Mouse (Mus musculus) C2C12 (cell line): ENCODE results near the gene Orm2. TPM values are rescaled to one million over a fixed set of nuclear protein-coding genes. Genes with fewer than 3 reads are reported as not detected.

Experiments
- H3K27me3 ChIP-seq: one replicate; pipeline ENCODE4 v1.6.1; 2011; ENCODE audit not compliant: control insufficient read depth, insufficient read depth, insufficient read length
- H3K36me3 ChIP-seq: one replicate; pipeline ENCODE4 v1.6.1; 2011; ENCODE audit not compliant: control insufficient read depth, insufficient read depth
- H3K4me3 ChIP-seq: one replicate; pipeline ENCODE4 v1.5.1; 2011; ENCODE audit warnings: mild to moderate bottlenecking, control low read depth; ENCODE audit not compliant: poor library complexity, insufficient read depth, severe bottlenecking
- H3K79me2 ChIP-seq: one replicate; pipeline ENCODE4 v1.6.1; 2011; ENCODE audit not compliant: control insufficient read depth, insufficient read depth
- H3K79me3 ChIP-seq: one replicate; pipeline ENCODE4 v1.6.1; 2011; ENCODE audit warnings: low read depth, control low read depth
- H3ac ChIP-seq: one replicate; pipeline ENCODE3; 2011; ENCODE audit warnings: low read depth; ENCODE audit not compliant: control insufficient read depth, insufficient read length
- CEBPB ChIP-seq: IDR thresholded peaks from one replicate; pipeline ENCODE4 v1.6.1; 2011; ENCODE audit warnings: low read depth, mild to moderate bottlenecking, control low read depth, moderate library complexity
- CTCF ChIP-seq: IDR thresholded peaks from one replicate; pipeline ENCODE4 v1.5.1; 2011; ENCODE audit not compliant: control insufficient read depth, insufficient read depth, insufficient read length
- FOSL1 ChIP-seq: IDR thresholded peaks from one replicate; pipeline ENCODE4 v1.8.0; 2011; ENCODE audit warnings: mild to moderate bottlenecking, low read length; ENCODE audit not compliant: poor library complexity, insufficient read depth, severe bottlenecking
- MAX ChIP-seq: IDR thresholded peaks from one replicate; pipeline ENCODE4 v1.6.1; 2011; ENCODE audit warnings: mild to moderate bottlenecking, control low read depth
- MYOD1 ChIP-seq: IDR thresholded peaks from one replicate; pipeline ENCODE4 v1.6.1; 2011; ENCODE audit warnings: low read depth; ENCODE audit not compliant: control insufficient read depth, insufficient read length
- MYOG ChIP-seq: IDR thresholded peaks from one replicate; pipeline ENCODE4 v1.6.1; 2011; ENCODE audit not compliant: control insufficient read depth, insufficient read length; ENCODE audit errors: extremely low read depth
- USF1 ChIP-seq: IDR thresholded peaks from one replicate; pipeline ENCODE4 v1.6.1; 2011; ENCODE audit warnings: low read depth, mild to moderate bottlenecking, control low read depth, moderate library complexity
- polyA plus RNA-seq: library from polyadenylated mRNA; unstranded; fragments of >200 nt; fragmentation: generic; extraction: Trizol; gene quantifications from one replicate; pipeline ENCODE4 v1.2.1, GENCODE M21; 2012; ENCODE audit warnings: missing spikeins

Orm2 gene
- polyA plus RNA-seq, 1 experiment: not detected

GRCm38 (mm10) chr4:63389887-63390528 lies 27.8 kb downstream of the Orm2 start:
- no peaks in the 10 kb centered on the region for H3K27me3 ChIP-seq
- no peak overlapping the region for H3ac ChIP-seq
- H3K36me3 ChIP-seq: peaks cover 2% of the 10 kb centered on the region
- H3K4me3 ChIP-seq: no peak overlapping the region
- no peaks in the 10 kb centered on the region for H3K79me3 ChIP-seq
- TF ChIP-seq MAX (no peak), USF1 (no peak), MYOG (no peak), CEBPB (no peak), CTCF (no peak), MYOD1 (no peak), FOSL1 (no peak)
- H3K79me2 ChIP-seq: no peaks in the 10 kb centered on the region

- Histone ChIP-seq H3K27me3 (no peaks in the 10 kb centered on the region), H3K79me3 (no peaks in the 10 kb centered on the region), H3K4me3 (no peak overlapping the region), H3K79me2 (no peaks in the 10 kb centered on the region), H3K36me3 (peaks cover 4% of the 10 kb centered on the region), H3ac (no peak overlapping the region)
- TF ChIP-seq FOSL1 (no peak), MYOG (no peak), MAX (no peak), CEBPB (no peak), MYOD1 (no peak), CTCF (no peak), USF1 (no peak)
Measured at GRCm38 (mm10) chr4:63391322-63391721, 29.1 kb downstream of the Orm2 start.

DNA sequence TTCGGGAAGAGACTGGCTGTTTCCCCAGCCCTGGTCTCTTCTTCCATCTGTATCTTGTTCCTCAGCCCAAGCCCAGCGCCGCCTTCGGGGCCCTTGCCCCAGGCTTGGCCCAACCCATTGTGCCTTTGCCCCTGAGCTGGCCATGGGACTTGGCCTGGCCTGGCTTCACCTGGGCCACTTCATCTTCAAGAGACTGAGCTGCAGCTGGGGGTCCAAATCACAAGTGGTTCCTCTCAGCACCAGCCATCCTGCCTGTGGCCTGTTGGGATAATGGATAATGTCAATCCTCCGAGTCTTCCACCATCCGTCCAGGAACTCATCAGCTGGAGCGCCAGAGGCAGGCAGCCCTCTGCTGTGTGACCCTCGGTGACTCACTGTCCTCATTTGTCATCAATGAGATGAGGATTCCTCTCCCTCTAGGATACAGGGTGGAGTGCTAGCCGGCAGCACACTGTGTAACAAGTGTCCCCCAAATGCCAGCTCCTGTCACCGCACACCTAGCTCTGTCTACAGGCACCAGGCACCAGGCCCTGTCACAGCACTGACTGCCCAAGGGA lies 35.8 kb downstream of the Orm2 start:
- no peaks in the 10 kb centered on the region for H3K27me3 ChIP-seq
- no peaks in the 10 kb centered on the region for H3K79me2 ChIP-seq
- no peak overlapping the region for H3K4me3 ChIP-seq
- H3K36me3 ChIP-seq: peaks cover 4% of the 10 kb centered on the region
- no peak for TF ChIP-seq FOSL1
- TF ChIP-seq MYOG: no peak
- no peak for TF ChIP-seq CEBPB
- TF ChIP-seq MAX: no peak
- no peak for TF ChIP-seq MYOD1
- no peak for TF ChIP-seq CTCF
- TF ChIP-seq USF1: no peak
- H3ac ChIP-seq: no peak overlapping the region
- H3K79me3 ChIP-seq: no peaks in the 10 kb centered on the region

DNA sequence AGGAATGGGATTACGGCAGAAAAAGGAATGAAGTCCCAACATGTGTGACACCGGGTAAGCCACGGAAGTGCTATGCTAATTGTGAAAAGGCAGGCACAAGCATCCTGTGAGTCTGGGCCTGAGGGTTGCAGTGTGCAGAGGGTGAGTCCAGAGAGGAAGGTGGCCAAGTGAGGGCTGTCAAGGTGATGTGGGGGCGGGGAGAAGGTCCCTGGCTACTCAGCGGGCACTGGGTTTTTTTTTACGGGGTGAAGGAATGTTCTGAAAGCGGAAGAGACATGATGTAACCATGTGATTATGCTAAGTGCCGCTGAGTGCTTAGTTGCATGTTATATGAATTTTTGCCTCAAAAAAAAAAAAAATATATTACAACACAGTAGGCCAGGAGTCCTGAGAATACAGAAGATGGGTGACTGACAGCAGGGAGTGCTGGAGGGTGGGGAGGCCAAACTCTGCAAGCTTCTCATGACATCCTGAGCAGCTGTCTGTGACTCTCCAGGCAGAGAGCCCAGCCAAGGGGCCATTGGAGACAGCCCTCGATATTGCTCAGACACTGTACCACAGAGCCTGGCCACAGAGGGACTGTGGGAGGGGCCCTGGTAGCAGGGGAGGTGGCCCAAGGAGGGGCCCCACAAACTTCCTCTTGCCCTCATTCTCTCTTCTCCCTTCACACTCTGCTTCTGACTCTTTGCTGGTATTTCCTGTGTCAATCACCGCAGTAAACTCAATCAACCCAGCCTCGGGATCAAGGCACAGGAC lies 36.8 kb downstream of the Orm2 start:
- Histone ChIP-seq H3K36me3 (peaks cover 4% of the 10 kb centered on the region), H3K79me3 (no peaks in the 10 kb centered on the region), H3K79me2 (no peaks in the 10 kb centered on the region), H3K27me3 (no peaks in the 10 kb centered on the region), H3ac (no peak overlapping the region), H3K4me3 (no peak overlapping the region)
- peak; percentile 87 for TF ChIP-seq MYOD1
- TF ChIP-seq MAX: peak; percentile 43
- TF ChIP-seq MYOG: no peak

DNA sequence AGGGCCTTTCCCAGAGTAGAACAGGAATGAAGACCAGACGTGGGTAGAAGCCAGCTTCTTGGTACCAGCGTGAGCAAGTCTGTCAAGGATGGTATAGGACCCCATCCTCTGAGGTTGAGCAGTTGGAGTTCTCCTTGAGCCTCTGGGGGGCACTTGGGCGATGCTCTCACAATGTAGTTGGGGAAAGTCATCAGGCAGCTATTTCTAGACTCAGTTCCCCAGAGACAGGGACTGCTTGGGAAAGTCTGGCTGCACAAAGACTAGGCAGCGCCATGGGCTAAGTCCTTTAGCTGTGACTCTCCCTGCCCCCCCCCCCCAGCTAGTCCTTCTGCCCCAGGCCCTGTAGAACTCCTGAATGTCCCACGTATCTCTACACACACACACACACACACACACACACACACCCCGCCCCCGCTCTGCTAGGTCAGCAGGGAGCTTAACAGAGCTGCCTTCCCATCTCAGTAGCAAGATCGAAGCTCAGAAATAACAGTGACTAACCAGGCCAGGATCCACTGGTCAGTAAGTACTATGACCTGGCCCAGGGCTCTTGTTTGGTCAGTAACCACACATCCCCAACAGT lies 37.5 kb downstream of the Orm2 start:
- Histone ChIP-seq H3K79me3 (no peaks in the 10 kb centered on the region), H3K79me2 (no peaks in the 10 kb centered on the region), H3K36me3 (peaks cover 4% of the 10 kb centered on the region), H3K27me3 (no peaks in the 10 kb centered on the region), H3K4me3 (no peak overlapping the region), H3ac (peak overlapping the region; percentile 28)
- TF ChIP-seq MYOD1 (no peak), MAX (no peak), MYOG (no peak)
